Mouse (Mus musculus) kidney, adult 2 months (tissue): ENCODE data around the gene Bcas1. TPM values are rescaled to one million over a fixed set of nuclear protein-coding genes. Genes with fewer than 3 reads are reported as not detected.

Source experiments
- DNase-seq: peaks from one replicate; pipeline ENCODE4 v3.0.0; 2021
- H3K27ac ChIP-seq: fragments of 200-500 bp; 2 replicates; pipeline ENCODE4 v1.5.1; 2012; ENCODE audit warnings: low read depth, low read length, control low read depth, inconsistent platforms; ENCODE audit not compliant: insufficient read depth
- H3K27me3 ChIP-seq: fragments of 200-500 bp; replicated peaks from 2 replicates; pipeline ENCODE4 v1.6.1; 2012; ENCODE audit warnings: mild to moderate bottlenecking, moderate library complexity, low read length, inconsistent platforms; ENCODE audit not compliant: control insufficient read depth, insufficient read depth
- H3K36me3 ChIP-seq: fragments of 200-500 bp; 2 replicates; pipeline ENCODE4 v1.6.1; 2012; ENCODE audit warnings: mild to moderate bottlenecking, moderate library complexity, low read length, inconsistent platforms; ENCODE audit not compliant: control insufficient read depth, insufficient read depth
- H3K4me1 ChIP-seq: fragments of 200-500 bp; 2 replicates; pipeline ENCODE4 v1.6.1; 2011; ENCODE audit warnings: low read length; ENCODE audit not compliant: control insufficient read depth, insufficient read depth
- H3K4me3 ChIP-seq: fragments of 200-500 bp; 2 replicates; pipeline ENCODE4 v1.5.1; 2011; ENCODE audit warnings: mild to moderate bottlenecking, low read depth, low read length, control low read depth; ENCODE audit not compliant: insufficient read depth
- CTCF ChIP-seq: fragments of 200-500 bp; conservative IDR thresholded peaks from 2 replicates; pipeline ENCODE4 v1.5.1; 2011; ENCODE audit warnings: low read depth, mild to moderate bottlenecking, control low read depth, low read length, moderate library complexity, mixed read lengths; ENCODE audit not compliant: insufficient read depth, insufficient read length
- POLR2A ChIP-seq: fragments of 200-500 bp; IDR thresholded peaks from one replicate; pipeline ENCODE4 v1.6.1; 2011; ENCODE audit warnings: low read depth, low read length, control low read depth
- WGBS: fragments of 180-500 bp; shearing (Covaris S2); methylation state at CpG from one replicate; pipeline ENCODE4 v1.1.7; 2018; 5-methylcytosine and 5-hydroxymethylcytosine counted together
- polyA plus RNA-seq: library from polyadenylated mRNA; depleted of rRNA; stranded (reverse); fragments of >200 nt; gene quantifications from 2 replicates; pipeline ENCODE4 v1.2.3, GENCODE M21; 2012; rRNA removed

Gene Bcas1
- 0.29 and 0.45 TPM in 2 replicates for polyA plus RNA-seq

DNA sequence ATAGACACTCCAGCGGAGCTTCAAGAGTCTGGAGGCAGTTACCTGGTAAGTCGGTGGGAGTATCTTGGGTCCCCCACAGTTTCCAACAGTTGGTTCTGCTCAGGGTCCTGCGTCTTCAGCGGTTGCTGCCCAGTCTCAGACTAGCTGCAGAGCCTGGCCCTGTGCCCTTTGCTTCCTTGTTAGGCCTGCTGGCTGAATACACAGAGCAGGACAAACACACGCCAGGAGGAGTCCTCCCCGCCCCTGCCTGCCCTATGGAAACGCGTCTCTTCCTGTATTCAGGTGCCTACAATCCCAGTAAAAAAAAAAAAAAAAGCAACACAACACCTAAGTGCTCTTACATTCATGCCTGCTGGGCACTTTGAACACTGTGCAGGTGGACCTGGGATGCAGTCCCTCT is at the start of gene Bcas1:
Bcas1 (minus strand) TSS at position 142 of the 400 bp plus-strand sequence.
- 74% methylated on average over 8 of the region's 8 CpGs for WGBS
- H3K27ac ChIP-seq, result no peak within 1 kb of the TSS

DNA sequence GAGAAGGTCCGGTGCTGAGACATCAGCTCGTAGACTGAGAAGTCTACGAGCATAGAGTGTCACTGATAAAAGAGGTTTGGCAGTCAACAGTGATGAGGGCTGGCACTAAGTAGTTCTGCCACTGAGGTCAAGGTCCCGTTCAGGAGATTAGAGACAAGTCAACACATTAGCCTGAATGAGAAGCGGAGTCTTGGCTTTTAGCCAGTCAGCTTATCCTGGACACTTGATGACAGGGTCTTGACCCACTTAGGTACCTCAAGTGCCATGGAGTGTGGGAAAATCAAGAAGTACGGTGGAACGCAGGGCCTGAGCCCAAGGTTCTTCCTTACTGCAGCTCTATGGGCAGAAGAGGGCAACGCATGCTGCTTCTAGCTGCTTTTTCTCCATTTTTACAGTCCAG is 49.0 kb upstream of the Bcas1 start:
- DNase-seq, result peak; percentile 29
- Histone ChIP-seq H3K27me3 (no peaks in the 10 kb centered on the region), H3K27ac (no peak overlapping the region), H3K4me3 (no peak overlapping the region), H3K36me3 (no peaks in the 10 kb centered on the region), H3K4me1 (peaks cover 6% of the 10 kb centered on the region; the same call in 1 of the 2 replicates)
- TF ChIP-seq CTCF, result no peak
- TF ChIP-seq POLR2A, result no peak
- WGBS, result 69% methylated on average over 8 of the region's 8 CpGs

More for the DNA sequence above, at the start of gene Bcas1:
- TF ChIP-seq CTCF (no peak), POLR2A (no peak)
- no peak within 1 kb of the TSS for H3K4me3 ChIP-seq
- H3K4me1 ChIP-seq, result no peaks in the 10 kb centered on the region
- no peaks in the 10 kb centered on the region for H3K27me3 ChIP-seq
- no peaks in the 10 kb centered on the region for H3K36me3 ChIP-seq
- no peak for DNase-seq

DNA sequence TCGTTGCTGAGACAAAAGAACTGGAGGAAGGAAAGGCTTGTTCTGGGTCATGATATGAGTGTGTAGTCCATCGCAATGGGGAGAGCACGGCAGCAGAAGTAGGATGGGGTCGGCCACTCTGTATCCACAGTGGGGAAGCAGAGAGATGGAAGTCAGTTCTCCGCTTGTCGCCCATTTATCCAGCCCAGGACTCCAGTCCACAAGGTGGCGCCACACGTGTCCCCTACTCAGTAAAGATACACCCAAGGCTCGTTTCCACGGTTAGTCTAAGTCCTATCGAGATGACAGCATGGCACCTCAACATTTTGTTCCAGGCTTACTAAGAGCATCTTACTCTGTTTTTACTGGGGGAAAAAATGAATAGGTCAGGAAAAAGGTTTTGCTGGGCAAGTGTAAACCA is 48.6 kb upstream of the Bcas1 start:
- no peak for TF ChIP-seq POLR2A
- TF ChIP-seq CTCF, result peak; percentile 41
- H3K27me3 ChIP-seq, result no peaks in the 10 kb centered on the region
- peaks cover 6% of the 10 kb centered on the region; the same call in 1 of the 2 replicates for H3K4me1 ChIP-seq
- WGBS, result 78% methylated on average over 11 of the region's 11 CpGs
- DNase-seq, result no peak
- H3K36me3 ChIP-seq, result no peaks in the 10 kb centered on the region
- peak overlapping the region; percentile 31; the same call in 1 of the 2 replicates for H3K27ac ChIP-seq
- no peak overlapping the region for H3K4me3 ChIP-seq

DNA sequence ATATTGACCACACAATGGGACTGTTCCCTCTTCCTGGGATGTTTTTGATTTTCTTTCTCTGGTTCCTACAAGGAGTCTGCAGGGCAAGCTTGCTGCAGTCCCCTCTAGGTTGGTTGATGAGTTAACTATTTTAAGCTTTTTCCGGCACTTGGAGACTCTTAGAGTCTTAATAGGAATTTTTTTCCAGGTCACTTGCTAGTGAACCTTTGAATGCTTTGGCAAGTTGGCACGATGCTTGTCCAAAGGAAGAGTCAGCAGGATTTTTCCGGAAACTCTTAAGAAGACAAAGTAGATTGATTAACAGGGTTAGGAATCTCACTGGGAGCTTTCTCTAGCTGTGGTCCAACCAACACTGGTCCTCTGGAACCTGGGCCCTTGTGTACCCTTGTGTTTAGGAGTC is 47.5 kb upstream of the Bcas1 start:
- WGBS, result 25% methylated on average over 3 of the region's 3 CpGs
- no peak for TF ChIP-seq CTCF
- Histone ChIP-seq H3K36me3 (no peaks in the 10 kb centered on the region), H3K27ac (no peak overlapping the region), H3K4me1 (peaks cover 10% of the 10 kb centered on the region), H3K27me3 (no peaks in the 10 kb centered on the region), H3K4me3 (no peak overlapping the region)
- peak; percentile 92 for DNase-seq

DNA sequence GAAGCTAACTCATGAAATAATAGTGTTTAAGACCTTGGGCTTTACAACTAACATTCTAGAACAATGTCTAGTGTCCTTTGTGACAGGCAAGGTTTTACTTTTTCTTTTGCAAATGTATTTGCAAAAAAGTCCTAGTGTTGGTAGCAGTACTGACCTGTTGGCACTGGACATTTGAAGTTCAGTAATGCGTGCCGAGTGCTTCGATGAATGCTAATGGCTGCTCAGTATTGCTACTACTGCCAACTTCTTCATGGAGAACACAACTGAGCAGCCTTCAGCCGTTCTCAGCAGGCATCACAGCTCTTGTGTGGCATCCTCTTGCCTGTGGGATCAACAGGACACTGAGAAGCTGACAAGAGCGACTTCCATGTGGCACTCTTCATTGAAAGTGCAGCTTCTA is 46.5 kb upstream of the Bcas1 start:
- no peaks in the 10 kb centered on the region for H3K27me3 ChIP-seq
- no peak overlapping the region; the same call in 1 of the 2 replicates for H3K27ac ChIP-seq
- peaks cover 19% of the 10 kb centered on the region for H3K4me1 ChIP-seq
- TF ChIP-seq POLR2A (no peak), CTCF (no peak)
- WGBS, result 63% methylated on average over 5 of the region's 5 CpGs
- H3K4me3 ChIP-seq, result no peak overlapping the region
- no peaks in the 10 kb centered on the region for H3K36me3 ChIP-seq
- DNase-seq, result peak; percentile 55

DNA sequence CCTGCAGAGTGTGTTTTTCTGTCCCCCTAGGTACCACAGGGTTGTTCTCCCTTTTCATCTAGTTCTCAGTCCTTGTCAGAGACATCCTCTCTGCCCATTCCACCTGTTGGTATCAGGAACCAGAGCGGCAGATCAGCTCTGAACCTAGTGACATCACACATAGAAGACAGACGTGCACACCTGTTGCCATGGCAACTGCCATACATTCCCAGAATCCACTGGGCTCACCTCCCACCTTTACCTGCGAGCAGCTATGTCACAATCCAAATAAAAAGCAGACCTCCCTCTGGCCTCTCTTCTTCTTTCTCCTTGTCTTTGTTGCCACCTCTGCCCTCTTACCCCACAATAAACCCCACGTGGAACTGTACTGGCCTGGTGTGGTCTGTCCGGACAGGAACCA is 42.9 kb upstream of the Bcas1 start:
- 83% methylated on average over 5 of the region's 5 CpGs for WGBS

DNA sequence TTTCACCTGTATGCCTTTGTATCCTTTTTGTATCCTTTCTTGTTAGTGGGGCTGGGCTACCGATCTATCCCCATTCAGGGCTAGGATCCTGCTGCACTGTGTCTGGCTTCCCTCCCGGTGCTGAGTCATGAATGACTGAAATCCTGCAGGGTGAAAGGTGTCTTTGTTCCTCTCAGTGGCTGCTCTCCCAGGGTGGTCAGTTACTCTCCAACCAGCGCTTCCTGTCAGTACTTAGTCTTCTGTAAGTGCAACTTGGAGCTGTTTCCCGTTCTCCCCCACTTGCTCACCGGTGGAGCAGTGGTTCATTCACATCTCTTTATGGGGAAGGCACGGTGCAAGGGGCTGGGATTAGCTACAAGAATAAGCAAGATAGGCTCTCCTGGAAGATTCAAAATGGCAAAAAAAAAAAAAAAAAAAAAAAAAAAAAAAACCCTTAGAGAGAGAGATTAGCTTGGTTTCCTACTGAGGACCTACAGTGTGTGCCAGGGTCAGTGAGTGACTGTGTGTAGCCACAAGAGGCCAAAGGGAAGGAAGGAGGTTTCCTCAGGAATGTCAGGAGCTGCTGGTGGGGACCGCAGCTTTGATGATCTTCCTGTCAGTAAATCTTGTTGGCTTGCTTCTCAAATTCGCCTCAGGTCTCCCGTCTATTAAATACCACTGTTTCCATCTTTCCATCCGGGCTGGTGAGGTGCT is 42.1 kb upstream of the Bcas1 start:
- peaks cover 21% of the 10 kb centered on the region for H3K4me1 ChIP-seq
- H3K27ac ChIP-seq, result peak overlapping the region; percentile 25; the same call in 1 of the 2 replicates
- H3K36me3 ChIP-seq, result no peaks in the 10 kb centered on the region
- WGBS, result 10% methylated on average over 10 of the region's 10 CpGs
- TF ChIP-seq CTCF, result no peak
- TF ChIP-seq POLR2A, result no peak
- H3K4me3 ChIP-seq, result no peak overlapping the region
- no peaks in the 10 kb centered on the region for H3K27me3 ChIP-seq
- peak; percentile 93 for DNase-seq

More for the DNA sequence above, 42.9 kb upstream of the Bcas1 start:
- peaks cover 20% of the 10 kb centered on the region for H3K4me1 ChIP-seq
- H3K27ac ChIP-seq, result no peak overlapping the region
- H3K27me3 ChIP-seq, result no peaks in the 10 kb centered on the region
- no peak for DNase-seq
- TF ChIP-seq POLR2A (no peak), CTCF (no peak)
- H3K4me3 ChIP-seq, result no peak overlapping the region
- no peaks in the 10 kb centered on the region for H3K36me3 ChIP-seq

DNA sequence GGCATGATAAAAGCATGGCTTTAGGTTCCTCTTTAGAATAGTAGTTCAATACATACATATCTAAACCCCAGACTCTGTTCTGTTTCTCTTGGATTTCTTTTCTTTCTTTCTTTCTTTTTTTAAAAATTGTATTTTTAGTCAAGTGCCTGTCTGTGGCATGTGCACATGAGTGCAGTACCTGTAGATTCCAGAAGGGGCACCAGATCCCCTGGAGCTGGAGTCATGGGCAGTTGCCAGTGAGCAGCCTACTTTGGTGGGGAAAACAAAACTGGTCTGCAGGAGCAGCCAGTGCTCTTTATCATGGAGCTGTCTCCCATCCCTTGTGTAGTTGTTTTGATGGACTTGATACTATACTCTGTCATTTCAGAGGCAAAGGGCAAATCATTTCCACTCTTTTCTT is 40.4 kb upstream of the Bcas1 start:
- Histone ChIP-seq H3K4me3 (no peak overlapping the region), H3K4me1 (peaks cover 19% of the 10 kb centered on the region), H3K36me3 (no peaks in the 10 kb centered on the region), H3K27ac (no peak overlapping the region), H3K27me3 (no peaks in the 10 kb centered on the region)
- TF ChIP-seq POLR2A (no peak), CTCF (peak; percentile 34; the same call in 1 of the 2 replicates)
- DNase-seq, result no peak
